Mouse (Mus musculus) heart, adult 2 months (tissue): ENCODE data around the gene Limch1.

ENCODE experiments used
- EP300 ChIP-seq: fragments of 200-500 bp; IDR thresholded peaks from 2 replicates; pipeline ENCODE4 v1.6.1; 2011; ENCODE audit warnings: low read depth, low read length, control low read depth; ENCODE audit not compliant: insufficient read depth
- POLR2A ChIP-seq: fragments of 200-500 bp; IDR thresholded peaks from 2 replicates; pipeline ENCODE4 v1.6.1; 2011; ENCODE audit warnings: mild to moderate bottlenecking, low read depth, low read length, control low read depth; ENCODE audit not compliant: insufficient read depth

DNA sequence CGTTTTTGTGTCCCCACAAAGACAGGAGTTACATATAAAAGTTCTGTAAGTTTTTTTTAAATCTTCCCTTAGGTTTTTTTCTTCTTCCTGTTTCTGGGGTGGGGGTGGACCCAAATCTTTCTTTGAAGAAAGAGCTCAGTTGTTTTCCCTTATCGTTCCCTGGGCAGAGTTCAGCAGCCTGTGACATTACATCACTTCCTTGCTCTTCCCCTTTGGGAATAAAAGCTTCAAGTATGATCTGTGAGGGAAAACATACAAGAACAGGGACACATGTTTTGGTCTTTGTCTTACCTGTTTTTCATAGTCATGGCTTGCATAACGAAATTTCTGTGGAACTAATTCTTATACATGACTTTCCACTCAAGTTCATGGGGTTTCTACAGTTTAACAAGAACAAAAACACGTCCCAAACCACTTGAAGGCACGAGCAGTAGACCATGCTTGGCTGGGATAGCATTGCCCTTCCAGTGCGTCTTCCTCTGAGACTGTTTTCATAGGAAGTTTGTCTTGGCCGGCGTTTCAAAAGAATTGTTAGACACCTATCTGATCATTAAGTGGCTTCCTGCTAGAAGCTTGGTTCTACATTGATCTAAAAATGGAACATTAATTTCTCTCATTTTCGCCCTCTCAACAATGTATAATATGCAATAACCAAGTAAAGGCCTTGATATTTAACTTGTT, 150.0 kb downstream of the Limch1 start:
- TF ChIP-seq EP300, result no peak
- TF ChIP-seq POLR2A, result no peak
